Mouse (Mus musculus): Measurements from ENCODE around the gene Rasl10a. TPM values are rescaled to one million over a fixed set of nuclear protein-coding genes. Genes with fewer than 3 reads are reported as not detected.
"Not testable (repeated sequence)": the region's sequence is repeated elsewhere in the genome, so short reads cannot be mapped to it uniquely, and the experiment has no call there.

Rasl10a gene
- polyA plus RNA-seq, 1 experiment = 1.1 TPM

DNA sequence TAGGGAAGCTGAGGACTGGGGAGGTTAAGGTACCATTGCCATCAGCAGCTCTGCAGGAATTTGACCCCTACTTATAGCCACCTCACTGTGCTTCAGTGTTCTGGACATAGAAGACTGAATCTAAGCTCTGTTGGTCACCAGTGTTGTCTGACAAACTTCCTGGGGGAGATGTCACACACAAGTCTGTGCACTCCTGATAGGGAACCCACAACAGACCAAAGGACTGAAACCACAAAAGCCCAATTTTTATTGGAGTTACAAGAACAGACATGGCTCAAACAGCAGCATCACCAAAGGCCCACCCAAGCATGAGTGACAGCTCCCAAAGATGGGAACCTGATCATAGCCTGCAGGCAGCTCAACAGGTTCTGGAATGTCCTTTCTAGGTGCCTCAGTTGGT lies 9.1 kb downstream of the Rasl10a start:
- DNase-seq (ENCODE audit: low read depth, low spot score) = no peak

DNA sequence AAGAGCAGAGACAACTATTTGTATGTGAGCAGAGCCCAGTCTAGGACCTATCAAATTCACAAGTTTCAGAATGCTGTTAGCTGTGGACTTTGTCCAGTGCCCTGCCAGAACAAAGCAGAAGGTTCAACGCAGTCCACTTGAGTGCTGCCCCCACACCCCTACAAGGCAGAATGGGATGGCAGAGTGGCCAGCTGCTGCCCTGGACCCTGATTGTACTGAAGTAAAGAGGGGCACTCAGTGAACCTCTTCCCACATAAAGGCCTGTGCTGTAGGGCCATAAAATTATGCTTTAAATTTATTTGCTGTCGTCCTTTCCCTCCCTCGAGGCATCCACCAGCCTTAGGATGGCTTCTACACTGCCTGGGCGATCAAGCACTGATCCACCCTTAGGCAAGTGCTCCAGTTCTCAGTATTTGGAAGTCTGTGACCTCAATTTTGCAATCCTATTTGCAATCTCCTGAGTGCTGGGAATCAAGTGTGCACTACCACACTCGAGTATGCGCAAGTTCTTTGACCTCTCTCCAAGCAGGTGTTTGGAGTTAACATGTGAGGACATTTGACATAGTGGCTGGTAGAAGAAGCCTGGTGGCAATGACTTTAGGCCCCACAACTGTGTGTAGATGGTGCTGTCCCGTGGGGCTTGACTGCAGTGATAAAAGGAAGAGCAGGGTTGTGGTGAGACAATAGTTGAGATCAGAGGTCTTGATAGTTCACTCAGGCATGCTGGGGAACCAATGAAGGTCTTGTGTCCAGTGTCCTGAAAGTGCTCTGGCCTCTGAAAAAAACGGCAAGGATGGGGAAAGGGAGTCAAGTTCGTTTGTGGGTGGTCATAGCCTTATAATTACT lies 10.4 kb downstream of the Rasl10a start:
- 53% methylated on average over 9 of the region's 9 CpGs for WGBS
- no peak for DNase-seq (ENCODE audit: low read depth, low spot score)

GRCm38 (mm10) chr11:5074882-5075281 lies 17.0 kb downstream of the Rasl10a start:
- 60% methylated on average over 4 of the region's 4 CpGs for WGBS
- DNase-seq (ENCODE audit: low read depth, low spot score) = no peak

GRCm38 (mm10) chr11:5075760-5076159 lies 17.8 kb downstream of the Rasl10a start:
- no peak for DNase-seq (ENCODE audit: low read depth, low spot score)

DNA sequence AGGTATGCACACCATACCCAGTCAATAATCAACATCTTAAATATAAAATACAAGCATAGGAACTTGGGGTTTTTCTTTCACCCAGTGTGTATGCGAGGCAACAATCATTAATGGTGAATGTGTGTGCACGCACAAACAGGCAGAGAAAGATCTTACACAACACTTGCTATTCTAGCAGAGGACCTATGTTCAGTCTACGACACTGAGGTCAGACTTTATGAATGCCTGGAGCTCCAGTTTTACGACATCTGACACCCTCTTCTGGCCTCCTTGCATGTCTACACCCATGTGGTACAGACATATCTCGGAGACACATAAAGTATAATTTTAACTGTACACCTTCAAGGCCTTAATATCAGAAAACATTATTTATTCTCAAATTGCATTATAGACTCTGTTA lies 18.9 kb downstream of the Rasl10a start:
- whole genome bisulfite sequencing = 65% methylated on average over 4 of the region's 5 CpGs

DNA sequence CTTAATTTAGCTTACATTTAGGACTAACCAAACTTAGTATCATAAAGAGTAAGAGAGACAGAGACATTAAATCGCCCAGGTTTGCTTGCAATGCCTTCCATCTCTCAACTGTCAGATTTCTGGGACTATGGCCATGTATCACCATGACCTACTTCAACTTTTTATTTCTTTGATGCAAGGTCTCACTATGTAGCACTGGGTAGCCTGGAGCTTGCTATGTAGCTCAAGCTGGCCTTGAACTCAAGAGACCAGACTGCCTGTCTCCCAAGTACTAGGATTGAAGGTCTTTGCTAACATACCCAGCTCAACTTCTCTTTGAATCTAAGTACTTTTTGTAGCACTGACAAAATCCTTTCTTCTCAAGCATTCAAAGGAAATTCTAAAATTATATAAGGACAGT lies 31.2 kb downstream of the Rasl10a start:
- no peak for DNase-seq (ENCODE audit: low read depth, low spot score)
- 82% methylated on average over 1 of the region's 1 CpGs for WGBS

More for the DNA sequence above, 18.9 kb downstream of the Rasl10a start:
- DNase-seq (ENCODE audit: low read depth, low spot score) = not testable (repeated sequence)

GRCm38 (mm10) chr11:5091706-5092105 lies 33.8 kb downstream of the Rasl10a start:
- no peak for DNase-seq (ENCODE audit: low read depth, low spot score)
- 26% methylated on average over 2 of the region's 2 CpGs for WGBS

- WGBS = 33% methylated on average over 5 of the region's 5 CpGs
Measured at GRCm38 (mm10) chr11:5095877-5096276, 37.9 kb downstream of the Rasl10a start.

GRCm38 (mm10) chr11:5096480-5097020 lies 38.6 kb downstream of the Rasl10a start:
- no peak for DNase-seq (ENCODE audit: low read depth, low spot score)
- WGBS = 14% methylated on average over 8 of the region's 8 CpGs

More at GRCm38 (mm10) chr11:5095877-5096276, 37.9 kb downstream of the Rasl10a start:
- DNase-seq (ENCODE audit: low read depth, low spot score) = no peak

GRCm38 (mm10) chr11:5098035-5098735 lies 40.3 kb downstream of the Rasl10a start:
- DNase-seq (ENCODE audit: low read depth, low spot score) = no peak
- under 1% methylated on average over 44 of the region's 44 CpGs for WGBS

- WGBS = under 1% methylated on average over 91 of the region's 92 CpGs
- peak; percentile 88 for DNase-seq (ENCODE audit: low read depth, low spot score)
Measured at GRCm38 (mm10) chr11:5098736-5099542, 41.0 kb downstream of the Rasl10a start, which contains the start of the genes Rhbdd3 and Ewsr1. TSS of gene Rhbdd3 (plus strand) at chr11:5098926. TSS of gene Ewsr1 (minus strand) at chr11:5099266.

- peak; percentile 63 for DNase-seq (ENCODE audit: low read depth, low spot score)
- WGBS = under 1% methylated on average over 31 of the region's 31 CpGs
Measured at GRCm38 (mm10) chr11:5099576-5100183, 41.8 kb downstream of the Rasl10a start.

- DNase-seq (ENCODE audit: low read depth, low spot score) = no peak
- 2% methylated on average over 7 of the region's 7 CpGs for WGBS
Measured at GRCm38 (mm10) chr11:5100283-5100682, 42.4 kb downstream of the Rasl10a start.

DNA sequence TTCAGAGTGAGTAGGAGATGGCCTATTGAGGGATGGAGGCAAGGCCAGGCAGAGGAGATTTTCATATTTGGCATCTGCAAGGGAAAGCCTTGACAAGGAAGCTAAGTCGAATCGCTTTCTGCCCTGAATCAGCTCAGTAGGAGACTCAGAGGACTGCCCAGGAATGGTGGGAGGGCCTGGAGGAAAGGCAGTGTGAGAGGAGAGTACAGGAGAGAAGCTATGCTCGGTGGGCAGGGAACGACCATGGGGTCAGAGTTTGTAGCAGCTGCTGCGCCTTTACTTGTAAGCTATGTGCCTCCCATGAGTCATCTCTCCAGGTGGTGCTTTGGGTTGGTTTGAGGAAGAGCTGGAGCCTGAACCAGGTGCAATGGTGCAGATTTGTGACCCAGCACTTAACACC lies 42.9 kb downstream of the Rasl10a start:
- whole genome bisulfite sequencing = 27% methylated on average over 5 of the region's 5 CpGs
- no peak for DNase-seq (ENCODE audit: low read depth, low spot score)

DNA sequence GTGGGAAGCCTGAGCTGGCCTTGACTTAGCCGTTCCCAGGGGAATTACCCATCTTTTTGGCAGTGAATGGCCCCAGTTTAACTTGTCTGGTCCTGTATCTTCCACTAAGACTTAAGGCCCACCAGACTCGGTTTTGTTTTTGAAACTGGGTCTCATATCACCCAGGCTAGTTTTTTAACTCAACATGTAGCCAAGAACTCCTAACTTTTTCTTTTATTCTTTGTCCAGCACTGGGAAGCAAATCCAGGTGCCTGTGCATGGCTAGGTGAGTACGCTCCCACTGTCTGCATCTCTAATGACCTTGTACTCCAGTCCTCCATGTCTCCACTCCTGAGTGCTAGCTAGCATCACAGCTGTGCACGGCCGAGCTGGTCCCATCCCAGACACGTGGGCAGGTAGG lies 43.7 kb downstream of the Rasl10a start:
- no peak for DNase-seq (ENCODE audit: low read depth, low spot score)
- WGBS = 79% methylated on average over 6 of the region's 6 CpGs

DNA sequence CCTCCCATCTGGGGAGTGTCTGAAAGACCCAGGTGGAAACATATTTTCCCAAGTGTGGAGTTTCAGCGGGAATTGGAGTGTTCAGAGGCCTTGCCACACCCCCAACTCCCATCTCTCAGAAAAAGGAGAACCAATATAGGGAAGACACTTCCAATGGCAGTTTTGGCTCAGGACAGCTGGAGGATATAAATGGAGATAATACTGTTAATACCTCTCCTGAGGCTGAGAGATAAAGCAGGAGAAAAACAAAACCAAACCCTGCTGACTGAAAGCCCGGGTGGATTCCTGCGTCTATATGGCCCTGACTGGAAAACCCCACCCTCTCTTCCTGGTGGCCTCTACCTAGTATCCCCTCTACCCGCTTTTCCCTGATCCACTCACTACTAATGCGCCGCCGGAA lies 44.5 kb downstream of the Rasl10a start:
- WGBS = 91% methylated on average over 7 of the region's 7 CpGs
- no peak for DNase-seq (ENCODE audit: low read depth, low spot score)

DNA sequence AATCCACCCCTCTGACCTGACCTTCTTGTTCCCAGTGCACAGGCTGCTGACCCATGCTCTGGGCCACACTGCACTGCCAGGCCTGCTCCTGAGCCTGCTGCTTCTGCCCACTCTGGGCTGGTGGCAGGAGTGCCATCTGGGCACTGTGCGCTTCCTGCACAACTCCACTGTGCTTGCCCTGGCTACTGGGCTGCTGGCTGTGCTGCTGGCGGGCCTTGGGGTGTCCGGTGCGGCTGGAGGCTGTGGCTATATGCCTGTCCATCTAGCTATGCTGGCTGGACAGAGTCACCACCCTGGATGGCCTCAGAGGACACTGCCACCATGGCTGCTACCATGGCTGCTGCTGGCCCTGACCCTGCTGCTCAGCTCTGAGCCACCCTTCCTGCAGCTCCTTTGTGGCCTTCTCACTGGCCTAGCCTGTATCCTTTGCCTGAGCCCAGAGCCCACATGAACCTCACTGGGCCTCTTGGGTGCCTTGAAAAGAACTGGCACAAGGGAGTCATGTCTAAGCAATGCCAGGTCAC lies 46.1 kb downstream of the Rasl10a start:
- no peak for DNase-seq (ENCODE audit: low read depth, low spot score)
- 96% methylated on average over 4 of the region's 4 CpGs for WGBS

- 77% methylated on average over 8 of the region's 8 CpGs for WGBS
- no peak for DNase-seq (ENCODE audit: low read depth, low spot score)
Measured at GRCm38 (mm10) chr11:5109441-5109840, 51.5 kb downstream of the Rasl10a start.

Data from large intestine, adult 2 months (tissue).